Mouse (Mus musculus): Measurements from ENCODE around the gene Zmat1.
"Not testable (repeated sequence)": the region's sequence is repeated elsewhere in the genome, so short reads cannot be mapped to it uniquely, and the experiment has no call there.

Zmat1 gene

GRCm38 (mm10) chrX:135008720-135009470, at the start of gene Zmat1:
Zmat1 (minus strand) TSS chrX:135009209.
- DNase-seq (ENCODE audit: low read depth, low spot score): peak; percentile 93

- DNase-seq (ENCODE audit: low read depth, low spot score): not testable (repeated sequence)
Observed at GRCm38 (mm10) chrX:135053939-135054338, 44.9 kb upstream of the Zmat1 start.

GRCm38 (mm10) chrX:135035962-135036375, 27.0 kb upstream of the Zmat1 start:
- no peak for DNase-seq (ENCODE audit: low read depth, low spot score)

- no peak for DNase-seq (ENCODE audit: low read depth, low spot score)
Observed at GRCm38 (mm10) chrX:135025135-135025534, 16.1 kb upstream of the Zmat1 start.

GRCm38 (mm10) chrX:135011381-135011780, 2.4 kb upstream of the Zmat1 start:
- peak; percentile 37 for DNase-seq (ENCODE audit: low read depth, low spot score)

- no peak for DNase-seq (ENCODE audit: low read depth, low spot score)
Observed at GRCm38 (mm10) chrX:135009471-135009815, 434 bp upstream of the Zmat1 start.

- DNase-seq (ENCODE audit: low read depth, low spot score): no peak
Observed at GRCm38 (mm10) chrX:135008021-135008420, 988 bp downstream of the Zmat1 start.

GRCm38 (mm10) chrX:134964546-134964945, 44.5 kb downstream of the Zmat1 start, which contains the start of gene Nxf2:
Nxf2 (minus strand) TSS chrX:134964754.
- DNase-seq (ENCODE audit: low read depth, low spot score): no peak

- peak; percentile 72 for DNase-seq (ENCODE audit: low read depth, low spot score)
Observed at GRCm38 (mm10) chrX:134963305-134964094, 45.5 kb downstream of the Zmat1 start.

- peak; percentile 25 for DNase-seq (ENCODE audit: low read depth, low spot score)
Observed at GRCm38 (mm10) chrX:134930361-134930760, 78.6 kb downstream of the Zmat1 start.

GRCm38 (mm10) chrX:134929927-134930326, 79.1 kb downstream of the Zmat1 start:
- DNase-seq (ENCODE audit: low read depth, low spot score): no peak

- DNase-seq (ENCODE audit: low read depth, low spot score): peak; percentile 25
Observed at GRCm38 (mm10) chrX:134925058-134925457, 84.0 kb downstream of the Zmat1 start.

- DNase-seq (ENCODE audit: low read depth, low spot score): no peak
Observed at GRCm38 (mm10) chrX:134923675-134924424, 85.2 kb downstream of the Zmat1 start.
